Mouse (Mus musculus) B cell, adult 2 months (primary cell): ENCODE data around the gene Gldc.

Source experiments
- DNase-seq, 2 experiments: peaks; one replicate each; pipeline ENCODE4 v3.0.0; 2022

Gldc gene

DNA sequence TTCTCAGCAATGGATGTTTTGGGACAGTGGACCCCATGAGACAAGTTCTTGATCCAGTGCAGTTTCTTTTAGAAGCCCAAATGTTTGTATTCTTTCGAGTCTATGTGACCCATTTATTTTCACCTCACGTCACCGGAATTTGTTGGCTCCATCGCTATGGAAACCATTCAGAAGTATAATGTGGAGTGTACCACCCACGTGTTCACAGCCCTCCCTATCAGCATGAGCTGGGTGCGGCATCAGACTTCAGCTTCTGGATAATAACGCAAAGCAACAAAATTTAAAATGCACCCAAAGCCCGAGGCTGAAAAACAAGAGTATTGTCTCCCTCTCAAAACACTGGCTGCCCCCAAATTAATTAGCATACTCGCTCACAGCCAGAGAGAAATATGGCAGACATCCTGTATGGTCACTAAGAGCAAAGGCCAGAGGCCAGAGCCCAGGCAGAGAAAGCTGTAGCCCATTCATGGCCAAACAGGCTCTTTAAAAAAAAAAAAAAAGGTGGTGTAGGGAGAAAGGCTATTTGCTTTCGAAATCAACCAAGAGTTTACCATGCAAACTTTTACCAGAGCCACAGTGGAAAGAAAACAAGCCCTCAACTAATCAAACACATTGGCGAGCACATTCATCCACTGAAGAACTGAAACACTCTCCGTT lies 18.1 kb downstream of the Gldc start:
- no peak for DNase-seq

DNA sequence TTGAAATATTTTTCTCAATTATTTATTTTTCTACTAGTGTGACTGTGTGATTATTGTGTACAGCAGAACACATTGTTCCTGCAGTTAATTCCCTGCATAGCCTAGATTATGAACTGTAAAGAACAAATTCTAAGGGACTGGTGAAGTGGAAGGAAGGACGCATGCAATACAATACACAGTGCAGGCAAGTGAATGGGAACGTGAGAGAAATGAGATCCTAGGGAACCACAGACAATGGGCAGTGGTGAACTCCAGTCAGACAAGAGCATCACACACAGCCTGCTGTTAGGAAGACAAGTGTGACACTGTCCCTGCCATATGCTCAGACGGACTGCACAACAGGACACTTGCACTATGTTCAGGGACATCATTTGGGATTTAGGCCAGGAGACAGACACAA lies 21.5 kb downstream of the Gldc start:
- no peak for DNase-seq

DNA sequence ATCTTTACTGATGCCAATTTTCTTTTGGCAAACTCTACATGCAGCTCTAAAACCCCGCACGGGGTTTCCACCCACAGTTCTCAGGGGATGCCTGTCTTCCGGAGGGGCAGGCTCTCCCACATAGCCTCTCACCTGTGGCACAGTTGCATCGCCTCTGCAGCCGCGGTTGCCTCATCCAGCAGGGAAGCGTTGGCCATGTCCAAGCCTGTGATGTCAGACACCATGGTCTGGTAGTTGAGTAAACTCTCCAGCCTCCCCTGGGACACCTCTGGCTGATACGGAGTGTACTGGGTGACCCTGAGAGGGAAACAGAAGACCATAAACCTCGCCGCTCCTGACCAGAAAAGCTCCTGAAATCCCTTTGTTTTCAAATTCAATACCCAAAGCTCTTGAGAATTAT lies 23.9 kb downstream of the Gldc start:
- no peak for DNase-seq

DNA sequence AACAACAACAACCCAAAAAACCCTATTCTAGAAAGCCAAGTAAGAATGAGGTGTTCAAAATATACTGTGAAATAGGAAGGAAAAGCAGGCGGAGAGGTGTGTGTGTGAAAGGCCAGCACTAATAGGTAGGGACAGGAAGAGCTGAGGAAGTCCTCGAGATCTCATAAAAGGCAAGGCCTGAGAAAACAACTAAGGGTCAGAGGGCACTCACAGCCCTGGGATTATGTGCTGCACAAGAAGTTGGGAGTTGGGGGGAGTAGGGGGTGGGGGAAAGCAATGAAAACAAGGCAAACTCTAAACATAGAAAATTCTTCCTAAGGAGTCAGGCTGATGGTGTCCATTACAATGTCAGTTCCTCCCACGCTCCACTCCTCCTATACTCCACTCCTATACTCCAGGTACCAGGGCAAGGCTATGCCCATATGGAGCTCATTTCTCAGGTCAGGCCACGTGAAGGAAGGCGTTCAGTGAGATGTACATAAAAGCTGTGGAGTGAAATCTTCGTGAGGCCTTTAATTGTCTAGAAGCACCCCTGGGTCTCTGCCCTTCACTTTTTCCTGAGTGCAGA lies 25.9 kb downstream of the Gldc start:
- no peak for DNase-seq

DNA sequence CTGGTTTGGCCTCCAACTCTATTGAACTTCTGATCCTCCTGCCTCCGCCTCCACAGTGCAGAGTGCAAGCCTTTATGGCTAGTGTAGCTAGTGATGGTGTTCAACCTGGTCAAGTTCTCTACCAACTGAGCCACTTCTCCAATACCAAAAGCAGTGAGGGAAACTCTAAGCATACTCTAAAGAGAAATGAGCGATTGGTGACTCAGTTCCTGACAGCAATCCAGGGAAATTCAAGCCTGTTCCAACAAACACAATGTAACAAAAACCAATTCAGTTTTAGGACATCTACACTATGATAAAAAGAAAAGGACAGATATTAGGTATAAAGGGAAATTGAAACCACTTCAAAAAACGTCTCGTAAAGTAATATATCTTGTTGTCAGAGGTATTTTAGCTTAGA lies 27.9 kb downstream of the Gldc start:
- DNase-seq = no peak

DNA sequence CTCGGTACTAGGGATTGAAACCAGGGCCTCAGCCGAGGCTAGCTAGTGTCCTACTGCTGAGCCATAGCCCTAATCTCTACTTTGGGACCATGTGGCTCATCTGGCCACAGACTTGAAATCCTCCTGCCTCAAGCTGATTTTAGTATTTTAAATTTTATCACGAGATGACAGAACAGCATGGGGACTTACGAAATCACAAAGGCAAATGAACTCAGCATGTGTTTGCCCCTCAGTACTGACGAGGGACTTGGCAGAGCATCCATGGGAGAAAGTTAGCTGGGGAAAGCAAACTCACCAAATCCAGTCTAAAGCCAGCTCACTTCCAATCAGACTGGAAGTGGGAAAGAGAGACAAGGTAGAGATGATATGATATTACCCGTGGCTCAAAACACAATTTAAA lies 28.5 kb downstream of the Gldc start:
- no peak for DNase-seq

DNA sequence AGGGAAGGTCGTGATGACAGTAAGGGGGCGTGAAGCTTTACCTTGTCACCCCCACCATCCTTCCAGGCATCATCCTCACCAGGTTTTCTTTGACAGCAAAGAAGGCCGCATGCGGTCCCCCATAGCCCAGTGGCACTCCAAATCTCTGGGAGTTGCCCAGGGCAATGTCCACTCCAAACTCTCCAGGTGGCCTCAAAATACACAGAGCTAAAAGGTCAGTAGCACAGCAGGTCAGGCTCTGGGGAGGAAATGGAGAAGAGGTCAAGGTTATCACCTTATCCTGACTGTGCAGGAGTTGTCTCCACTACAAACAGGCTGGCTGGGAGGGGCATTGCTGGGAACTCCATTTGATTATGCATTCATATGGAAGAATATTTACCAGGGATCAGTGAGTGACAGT lies 30.1 kb downstream of the Gldc start:
- no peak for DNase-seq

DNA sequence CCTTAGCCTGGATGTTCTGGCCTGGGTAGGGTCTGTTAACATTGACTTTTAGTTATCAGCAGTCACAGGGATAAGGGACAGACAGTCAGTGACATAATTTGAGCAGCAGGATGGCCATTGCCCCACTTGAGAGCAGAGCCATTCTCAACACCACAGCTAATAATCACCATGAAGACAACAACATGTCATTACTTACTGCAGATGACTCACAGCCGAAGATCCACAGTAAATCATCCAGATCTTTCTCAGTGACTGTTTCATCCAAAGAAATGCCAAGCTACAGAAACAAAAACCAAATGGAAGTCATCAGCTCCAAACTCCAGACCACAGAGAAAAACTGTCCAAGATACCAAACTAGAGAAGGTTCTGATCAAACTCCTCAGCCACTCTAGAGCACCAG lies 38.9 kb downstream of the Gldc start:
- no peak for DNase-seq

DNA sequence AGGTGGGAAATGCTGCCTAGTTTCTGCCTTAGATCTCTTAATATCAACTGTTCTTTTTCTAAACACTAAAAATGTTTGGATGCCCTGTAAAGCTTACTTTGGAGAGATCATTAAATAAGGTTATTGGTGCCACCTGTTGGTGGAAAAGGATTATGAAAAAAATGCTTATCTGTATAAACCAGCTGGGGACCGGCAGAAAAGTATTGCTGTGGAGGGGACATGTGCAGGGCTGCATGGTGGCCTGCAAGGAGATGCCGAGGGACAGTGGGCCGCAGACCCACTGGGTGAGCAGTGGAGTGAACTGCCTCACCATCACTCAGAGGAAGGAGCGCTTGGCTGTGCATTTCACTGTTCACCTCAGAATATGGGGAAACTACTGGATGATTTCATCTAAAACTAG lies 47.1 kb downstream of the Gldc start:
- DNase-seq = no peak

DNA sequence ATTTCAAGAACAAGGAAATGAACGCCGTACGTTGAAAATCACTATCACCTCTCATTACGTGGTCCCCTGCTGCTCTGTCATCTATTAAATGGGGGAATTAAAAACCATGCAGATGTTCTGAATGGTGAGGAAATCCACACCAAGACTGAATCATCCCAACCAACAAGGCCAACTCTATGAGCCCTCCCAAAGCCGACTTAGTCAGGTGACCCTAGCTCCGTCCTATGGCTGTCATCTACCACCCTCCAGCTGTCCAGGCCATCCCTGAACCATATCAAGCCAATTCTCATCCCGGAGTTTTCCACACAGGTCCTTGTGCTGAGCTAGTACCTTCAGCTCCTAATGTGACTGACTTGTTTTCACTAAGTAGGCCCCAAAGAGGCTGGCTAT lies 49.6 kb downstream of the Gldc start:
- no peak for DNase-seq

DNA sequence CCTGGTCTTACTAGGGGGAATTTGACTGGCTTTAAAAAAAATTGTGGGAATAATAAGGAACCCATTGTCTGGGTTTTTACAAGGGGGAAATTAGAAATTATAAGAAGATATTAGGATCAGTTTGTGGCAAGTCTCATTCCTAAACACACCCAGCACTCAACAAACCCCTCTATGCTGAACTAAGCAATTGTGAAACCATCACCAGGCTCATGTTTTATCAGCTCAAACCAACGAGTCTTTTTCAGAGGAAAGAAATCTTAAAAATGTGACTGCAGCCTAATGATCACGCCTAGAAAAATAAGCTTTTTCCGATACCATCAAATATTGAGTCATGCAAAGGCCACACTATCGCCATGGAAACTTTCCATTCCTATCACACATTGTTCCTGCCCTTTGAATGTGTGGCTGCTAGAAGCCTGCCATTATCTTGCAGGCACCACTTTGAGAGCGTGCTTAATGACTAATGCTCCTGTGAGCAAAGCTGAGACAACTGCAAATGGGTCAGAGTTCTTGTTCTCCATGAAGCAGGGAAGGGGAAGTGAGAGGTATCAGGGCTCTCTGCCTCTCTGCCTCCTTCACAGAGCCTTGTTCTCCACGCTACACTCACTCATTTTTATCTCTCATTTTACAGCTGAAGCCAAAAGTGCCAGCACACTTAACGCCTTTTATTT lies 50.1 kb downstream of the Gldc start:
- DNase-seq = no peak

DNA sequence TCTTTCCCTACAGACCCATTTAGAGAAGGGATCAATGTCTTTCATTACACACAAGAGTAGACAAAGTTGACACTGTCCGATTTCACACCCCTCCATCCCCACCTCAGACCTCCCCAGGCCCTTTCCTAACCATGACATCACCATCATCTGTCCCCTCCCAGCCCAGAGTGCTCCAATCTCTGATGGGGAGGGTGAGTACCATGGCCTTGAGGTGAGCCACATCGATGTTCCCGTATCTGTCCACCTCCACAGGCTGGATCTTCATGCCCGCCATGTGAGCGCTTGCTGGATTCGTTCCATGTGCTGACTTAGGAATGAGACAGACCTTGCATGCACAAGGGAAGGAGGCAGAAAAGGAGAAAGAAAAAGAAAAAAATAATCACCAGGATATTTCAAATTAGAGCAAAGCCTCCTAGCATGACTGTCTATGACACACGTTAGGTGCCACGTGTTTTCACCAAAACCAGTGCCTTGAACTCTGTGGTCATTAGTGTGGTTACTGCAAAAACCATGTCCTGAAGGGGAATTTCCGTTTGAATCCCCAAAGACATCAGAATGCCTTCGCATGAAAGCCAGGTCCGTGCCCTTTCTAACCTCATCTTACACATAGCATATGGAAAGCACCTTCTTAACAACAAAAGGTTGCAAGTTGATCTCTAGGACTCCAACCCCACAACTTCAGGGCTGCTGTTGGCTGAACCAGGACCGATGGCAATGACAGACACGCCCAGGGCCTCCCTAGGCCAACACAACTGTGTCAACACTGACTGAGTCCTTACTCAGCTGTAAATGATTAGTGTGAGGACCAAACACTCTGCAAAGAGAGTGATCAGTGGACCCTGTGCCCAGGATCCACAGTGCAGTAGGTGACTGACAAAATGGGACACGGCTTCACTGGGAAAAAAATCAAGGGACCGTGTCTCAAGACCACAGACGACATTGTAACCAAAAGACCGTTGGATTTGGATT lies 56.6 kb downstream of the Gldc start:
- no peak for DNase-seq

DNA sequence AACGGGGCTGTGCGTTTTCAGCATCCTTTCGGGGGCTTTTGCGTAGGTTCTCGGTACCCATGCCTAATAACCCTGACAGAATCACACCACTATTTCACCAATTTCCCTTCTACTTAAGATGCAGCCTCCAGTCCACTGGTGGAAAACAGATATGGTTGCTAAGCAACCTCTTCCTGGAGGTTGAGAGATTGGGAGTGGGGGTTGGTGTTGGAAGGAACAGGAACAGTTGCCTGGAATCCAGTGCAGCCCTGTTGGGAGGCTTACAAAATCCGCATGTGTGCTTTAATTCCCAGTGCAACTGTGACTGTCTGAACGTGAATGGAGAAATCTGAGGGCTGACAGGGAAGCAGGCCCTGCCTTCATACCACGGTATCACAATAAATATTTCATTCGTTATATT lies 57.5 kb downstream of the Gldc start:
- no peak for DNase-seq

DNA sequence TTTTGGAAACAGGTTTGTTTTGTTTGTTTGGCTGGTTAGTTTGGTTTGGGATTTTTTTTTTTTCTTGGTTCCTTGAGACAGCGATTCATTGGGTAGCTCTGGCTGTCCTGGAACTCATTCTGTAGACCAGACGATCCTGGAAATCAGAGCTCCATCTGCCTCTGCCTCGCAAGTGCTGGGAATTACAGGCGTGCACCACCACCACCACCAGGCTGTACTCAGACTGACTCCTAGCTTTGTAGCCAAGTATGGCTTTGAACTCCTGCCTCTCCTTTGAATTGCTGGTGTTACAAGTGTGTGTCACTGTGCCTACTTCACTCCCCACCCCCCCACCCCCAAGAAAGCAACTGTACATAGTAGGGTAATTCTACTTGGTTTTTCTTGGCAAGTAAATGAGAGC lies 58.0 kb downstream of the Gldc start:
- no peak for DNase-seq

DNA sequence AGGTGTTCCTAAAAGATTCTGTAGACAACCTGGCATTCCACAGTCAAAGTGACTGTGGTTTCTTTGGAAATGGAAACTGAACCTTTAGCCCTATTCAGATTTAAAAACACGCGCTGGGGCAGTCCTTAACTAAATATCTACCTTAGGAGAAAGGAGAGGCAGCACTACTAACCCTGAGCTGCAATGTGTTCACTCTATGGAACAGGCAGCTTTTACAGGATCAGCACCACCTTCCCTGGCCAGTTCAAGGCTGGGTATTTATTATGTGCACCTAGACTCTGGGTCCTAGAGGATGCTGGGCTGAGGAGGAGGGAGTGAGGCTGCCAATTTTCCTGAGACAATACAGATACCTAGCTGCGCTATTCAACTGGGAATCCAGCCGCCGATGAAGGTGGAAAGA lies 59.6 kb downstream of the Gldc start:
- DNase-seq = no peak

DNA sequence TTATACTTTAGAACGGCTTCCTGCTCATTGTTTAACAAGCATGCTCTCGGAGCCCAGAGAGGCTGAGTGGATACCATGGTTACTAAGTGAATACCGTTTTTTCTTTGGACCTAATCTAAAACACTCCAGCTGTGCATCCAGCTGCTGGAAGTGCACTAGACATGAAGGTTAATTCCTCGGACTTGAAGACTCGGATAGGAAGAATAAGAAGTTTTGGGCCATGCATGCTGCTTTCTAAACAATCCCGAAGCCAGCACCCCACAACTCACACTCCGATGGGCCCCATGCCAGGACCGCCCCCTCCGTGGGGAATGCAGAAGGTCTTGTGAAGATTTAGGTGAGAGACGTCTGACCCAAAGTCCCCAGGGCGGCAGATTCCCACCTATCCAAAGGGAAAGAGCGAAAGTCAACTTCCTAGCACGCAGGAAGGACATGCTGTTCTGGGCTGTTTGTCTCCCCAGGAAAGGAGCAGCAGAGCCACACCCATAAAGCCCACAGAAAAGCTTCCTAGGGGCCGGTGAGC lies 60.2 kb downstream of the Gldc start:
- no peak for DNase-seq

DNA sequence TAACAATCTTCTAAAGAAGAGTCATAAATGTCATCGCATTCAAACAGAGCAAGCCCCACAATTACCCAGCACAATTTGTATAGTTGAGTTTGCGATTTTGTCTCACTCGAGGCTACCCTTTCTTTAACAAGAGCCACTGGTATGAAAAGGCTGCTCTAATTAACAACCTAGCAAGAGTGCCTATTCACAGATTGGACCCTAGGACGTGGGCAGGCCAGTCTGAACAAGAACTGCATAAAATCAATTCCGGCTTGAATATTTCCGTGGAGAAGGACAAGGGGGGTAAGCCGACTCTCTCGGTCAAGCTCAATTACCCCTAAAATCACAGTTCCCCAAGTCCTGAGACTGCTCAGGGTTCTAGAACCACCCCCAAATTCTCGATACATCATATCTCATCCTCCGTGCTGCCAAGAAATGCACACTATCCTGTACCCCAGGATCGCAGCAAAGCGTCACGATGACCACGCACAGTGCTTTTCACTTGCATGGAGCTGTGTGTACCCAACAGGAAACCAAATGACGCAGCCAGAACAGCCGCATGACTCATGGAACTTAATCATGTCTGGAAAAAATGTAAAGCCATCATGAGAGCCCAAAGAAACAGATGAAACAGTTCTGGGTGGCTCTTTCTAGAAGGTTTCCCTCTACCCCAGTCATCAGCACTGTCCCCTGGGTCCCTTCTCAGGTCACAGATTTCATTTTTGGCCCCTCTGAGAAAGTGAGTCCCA lies 62.1 kb downstream of the Gldc start:
- no peak for DNase-seq

DNA sequence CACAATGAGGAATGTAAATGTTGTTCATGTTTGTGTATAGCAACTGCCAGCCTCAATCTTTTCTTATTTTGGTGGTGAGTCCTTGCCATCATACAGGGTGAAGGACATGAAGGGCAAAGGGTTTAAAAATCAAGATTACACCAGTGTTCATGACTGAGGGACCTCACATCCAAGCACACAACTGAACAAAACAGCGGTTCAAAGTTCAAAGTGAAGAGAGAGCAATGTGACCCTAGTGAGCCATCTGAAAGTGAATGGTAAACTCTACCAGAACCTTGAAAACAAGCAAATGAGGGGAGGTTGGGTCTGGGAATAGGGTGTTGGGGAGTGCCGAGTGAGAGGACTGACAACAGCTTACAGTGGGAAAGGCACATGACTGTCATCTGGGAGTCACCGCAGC lies 63.8 kb downstream of the Gldc start:
- no peak for DNase-seq

DNA sequence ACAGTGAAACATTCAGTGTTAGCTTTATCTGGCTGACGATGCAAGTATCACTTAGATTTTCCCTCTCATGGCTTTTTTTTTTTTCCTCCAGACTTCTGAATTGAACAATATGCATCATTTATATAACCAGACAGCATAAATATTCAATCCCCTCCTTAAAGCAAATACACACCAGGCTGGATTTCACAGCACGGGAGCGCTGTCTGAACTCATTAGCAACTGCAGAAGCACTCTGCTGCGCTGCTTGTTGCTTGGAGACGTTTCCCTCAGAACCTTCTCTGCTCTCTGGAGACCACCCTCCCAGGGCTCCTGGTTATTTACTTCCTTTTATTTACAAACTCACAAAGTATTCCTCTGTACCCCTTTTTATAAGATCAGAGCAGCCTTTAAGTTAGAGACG lies 66.1 kb downstream of the Gldc start:
- DNase-seq = no peak

DNA sequence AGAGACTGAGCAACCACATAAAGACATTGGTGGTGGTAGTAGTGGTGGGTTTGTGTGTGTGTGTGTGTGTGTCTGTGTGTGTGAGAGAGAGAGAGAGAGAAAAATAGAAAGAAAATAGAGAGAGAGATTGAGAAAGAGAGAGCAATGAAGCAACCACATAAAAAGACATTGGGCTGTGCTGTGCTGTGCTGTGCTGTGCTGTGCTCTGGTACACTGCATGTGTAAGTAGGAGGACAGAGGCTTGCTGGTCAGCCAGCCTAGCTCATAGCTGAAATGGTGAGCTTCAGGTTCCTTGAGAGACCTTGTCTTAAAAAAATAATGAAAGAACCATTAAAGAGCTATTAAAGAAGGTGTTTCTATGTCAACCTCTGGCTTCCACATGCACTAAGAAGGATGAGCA lies 66.6 kb downstream of the Gldc start:
- no peak for DNase-seq

DNA sequence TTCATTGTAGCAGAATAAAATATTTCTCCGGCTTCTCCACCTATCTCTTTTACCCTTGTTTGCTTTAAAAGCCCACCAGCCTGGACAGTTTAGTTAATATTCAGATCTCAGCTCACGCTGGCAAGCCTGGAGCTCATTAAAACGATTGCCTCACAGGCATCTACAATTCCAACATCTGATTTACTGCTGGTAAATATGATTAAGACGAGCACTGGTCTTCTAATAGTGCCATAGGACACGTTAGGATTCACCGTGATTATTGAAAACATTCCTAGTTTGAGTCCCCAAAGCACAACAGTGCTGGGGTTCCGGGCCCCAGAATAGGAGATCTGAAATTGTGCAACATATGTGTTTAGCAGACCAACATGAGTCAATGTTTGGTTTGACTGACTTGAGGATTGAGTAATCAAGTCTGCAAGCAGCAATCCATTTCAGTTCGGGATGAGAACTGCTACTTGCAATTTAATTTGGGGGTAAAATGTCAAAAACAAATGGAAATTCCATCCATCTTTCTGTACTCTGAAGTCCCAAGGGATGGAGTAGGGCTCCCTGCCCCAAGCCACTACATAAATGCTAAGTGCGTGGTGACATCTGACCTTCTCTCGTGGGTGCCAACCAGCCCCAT lies 67.9 kb downstream of the Gldc start:
- DNase-seq = no peak
